Mouse (Mus musculus): ENCODE data around the gene Thap7. TPM values are rescaled to one million over a fixed set of nuclear protein-coding genes. Genes with fewer than 3 reads are reported as not detected.
"Not testable (repeated sequence)": the region's sequence is repeated elsewhere in the genome, so short reads cannot be mapped to it uniquely, and the experiment has no call there.

The Thap7 gene
- total RNA-seq, 2 experiments from 2014 or later = 15.8 to 16.0 TPM

DNA sequence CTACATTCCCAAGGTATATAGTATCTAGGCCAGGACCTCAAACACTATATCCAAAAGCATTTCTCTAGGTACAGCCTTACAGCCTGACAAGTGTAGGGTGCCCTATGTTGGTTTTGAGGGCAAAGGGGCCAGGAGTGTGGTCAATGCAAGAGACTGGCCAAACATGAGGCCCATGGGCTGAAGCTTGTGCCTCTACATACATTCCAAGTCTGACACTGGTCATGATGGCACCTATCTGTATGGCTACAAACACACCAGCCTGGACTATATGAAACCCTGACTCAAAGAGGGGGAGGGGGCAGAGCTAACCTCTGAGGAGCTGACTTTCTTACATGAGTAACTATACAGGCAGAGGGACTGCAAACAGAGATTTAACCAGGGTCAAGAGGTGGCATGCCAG lies 3.3 kb downstream of the Thap7 start:
- intact Hi-C loops (cut with DNase I) = no loop called here
- no peak for DNase-seq
- no peak for TF ChIP-seq CTCF (IDR thresholded peaks at IDR 0.05)
- Histone ChIP-seq H3K27ac (no peak overlapping the region), H3K4me3 (no peak overlapping the region)

DNA sequence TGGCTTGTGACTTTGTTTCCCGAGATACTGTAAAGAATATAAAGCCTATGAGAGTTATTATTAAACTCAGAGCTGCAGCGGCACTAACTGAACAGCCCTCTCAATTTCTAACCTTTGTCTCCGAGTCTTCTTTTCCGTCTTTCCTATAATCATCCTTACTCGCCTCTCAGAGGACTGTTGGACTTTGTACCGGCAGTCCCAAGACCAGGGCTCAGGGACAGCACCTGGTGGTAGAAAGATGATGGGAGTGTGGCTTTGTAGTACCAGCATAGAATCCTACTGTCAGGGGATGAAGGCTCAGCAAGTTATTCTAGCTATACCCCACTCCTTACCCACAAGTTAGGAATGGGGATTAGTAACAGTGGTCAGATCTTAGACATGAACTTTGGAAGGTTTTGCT lies 4.7 kb downstream of the Thap7 start:
- DNase-seq = no peak
- TF ChIP-seq CTCF (IDR thresholded peaks at IDR 0.05) = no peak
- intact Hi-C loops (cut with DNase I) = no loop called here
- Histone ChIP-seq H3K4me3 (no peak overlapping the region), H3K27ac (no peak overlapping the region)

DNA sequence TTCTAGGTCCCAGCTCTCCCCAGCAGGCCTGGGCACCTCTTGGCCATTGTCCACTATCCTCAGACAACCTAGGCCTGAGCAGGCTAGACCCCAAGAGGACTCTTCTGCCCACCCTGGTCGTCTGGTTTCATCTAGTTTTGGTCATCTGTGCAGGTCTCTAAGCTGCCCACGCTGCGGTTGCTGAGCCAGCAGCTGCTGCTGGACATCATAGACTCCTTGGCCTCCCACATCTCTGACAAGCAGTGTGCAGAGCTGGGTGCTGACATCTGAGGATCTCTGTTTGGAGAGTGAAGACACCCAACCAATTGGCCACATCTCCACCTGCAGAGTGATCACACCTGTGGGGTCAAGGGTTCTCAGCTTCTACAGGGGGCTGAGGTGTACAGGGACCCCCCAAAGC lies 5.4 kb downstream of the Thap7 start:
- intact Hi-C loops (cut with DNase I) = no loop called here
- DNase-seq = no peak
- H3K27ac ChIP-seq = no peak overlapping the region
- no peak for TF ChIP-seq CTCF (IDR thresholded peaks at IDR 0.05)
- no peak overlapping the region for H3K4me3 ChIP-seq

DNA sequence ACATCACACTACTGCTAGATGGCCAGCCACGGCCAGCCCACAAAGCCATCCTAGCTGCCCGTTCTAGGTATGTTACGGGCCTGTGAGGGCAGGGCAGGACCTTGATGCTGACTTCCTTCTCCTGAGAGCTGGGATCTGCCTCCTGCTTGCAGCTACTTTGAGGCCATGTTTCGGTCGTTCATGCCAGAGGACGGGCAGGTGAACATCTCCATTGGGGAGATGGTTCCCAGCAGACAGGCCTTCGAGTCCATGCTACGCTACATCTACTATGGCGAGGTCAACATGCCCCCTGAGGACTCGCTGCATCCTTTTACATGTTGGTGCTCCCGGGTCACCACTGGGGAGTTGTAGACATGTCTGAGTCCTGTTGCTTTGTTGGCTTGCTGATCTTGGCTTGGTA lies 6.8 kb downstream of the Thap7 start:
- intact Hi-C loops (cut with DNase I) = no loop called here
- no peak for DNase-seq
- TF ChIP-seq CTCF (IDR thresholded peaks at IDR 0.05) = no peak

DNA sequence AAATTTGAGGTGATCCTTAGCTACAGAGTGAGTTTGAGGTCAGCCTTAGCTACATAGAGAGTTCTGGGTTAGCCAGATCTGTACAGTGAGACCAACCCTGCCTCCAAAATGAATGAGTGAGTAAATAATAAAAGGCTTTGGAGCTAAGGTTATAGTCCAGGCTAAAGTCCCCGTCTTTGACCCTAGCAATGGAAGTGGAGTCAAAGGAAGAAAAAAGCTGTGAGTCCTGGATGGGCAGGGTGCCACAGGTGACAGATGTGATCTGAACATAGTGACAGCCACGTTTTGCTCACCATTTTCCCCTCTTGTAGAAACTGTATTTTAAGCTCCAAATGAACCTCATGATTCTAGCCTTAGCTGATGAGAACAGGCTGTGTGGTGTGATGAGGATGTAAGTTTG lies 12.0 kb downstream of the Thap7 start:
- intact Hi-C loops (cut with DNase I) = no loop called here
- no peak overlapping the region for H3K27ac ChIP-seq

More for the DNA sequence above, 6.8 kb downstream of the Thap7 start:
- Histone ChIP-seq H3K27ac (no peak overlapping the region), H3K4me3 (no peak overlapping the region)

DNA sequence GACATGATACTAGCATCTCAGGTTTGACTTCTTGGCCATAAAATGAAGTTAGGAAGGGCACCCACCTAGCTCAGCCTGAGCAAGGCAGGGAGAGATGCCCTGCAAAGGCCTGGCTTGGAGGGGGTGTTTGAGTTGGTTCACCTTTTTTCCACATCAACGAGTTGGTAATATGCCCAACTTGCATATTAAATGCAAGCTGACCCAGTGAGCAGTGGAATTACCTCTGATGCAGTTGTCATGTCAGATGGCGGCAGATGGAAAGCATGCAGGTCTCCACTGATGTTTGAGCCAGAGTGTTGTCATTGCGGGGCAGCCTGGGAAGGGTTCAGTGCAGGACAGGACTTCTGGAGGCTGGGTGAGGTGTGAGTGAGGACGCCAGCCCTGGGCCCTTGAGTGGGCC lies 19.5 kb downstream of the Thap7 start:
- TF ChIP-seq CTCF (IDR thresholded peaks at IDR 0.05) = no peak
- no peak for DNase-seq
- no peak overlapping the region for H3K4me3 ChIP-seq
- intact Hi-C loops (cut with DNase I) = no loop called here
- no peak overlapping the region for H3K27ac ChIP-seq

More for the DNA sequence above, 12.0 kb downstream of the Thap7 start:
- DNase-seq = no peak
- TF ChIP-seq CTCF (IDR thresholded peaks at IDR 0.05) = no peak
- H3K4me3 ChIP-seq = no peak overlapping the region

DNA sequence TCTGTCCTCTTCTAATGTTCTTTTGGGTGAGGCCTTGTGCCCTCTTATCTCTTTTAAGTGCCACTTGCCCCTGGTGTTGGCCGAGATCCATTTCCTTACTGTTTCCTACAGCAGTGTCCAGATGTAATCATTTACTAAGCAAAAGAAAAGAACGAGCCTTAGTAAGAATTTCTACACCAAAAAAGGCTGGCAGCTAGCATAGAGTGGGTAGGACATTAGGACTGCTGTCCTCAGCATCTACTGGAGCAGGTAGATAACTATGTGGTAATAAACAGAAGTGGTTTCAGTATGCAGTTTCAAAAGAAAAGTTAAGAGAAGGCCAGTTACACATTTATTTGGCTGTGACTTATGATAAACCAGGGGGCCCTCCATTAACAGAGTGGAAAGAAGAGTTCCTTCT lies 20.2 kb downstream of the Thap7 start:
- no peak for TF ChIP-seq CTCF (IDR thresholded peaks at IDR 0.05)
- H3K4me3 ChIP-seq = no peak overlapping the region
- H3K27ac ChIP-seq = no peak overlapping the region
- no peak for DNase-seq
- intact Hi-C loops (cut with DNase I) = no loop called here

DNA sequence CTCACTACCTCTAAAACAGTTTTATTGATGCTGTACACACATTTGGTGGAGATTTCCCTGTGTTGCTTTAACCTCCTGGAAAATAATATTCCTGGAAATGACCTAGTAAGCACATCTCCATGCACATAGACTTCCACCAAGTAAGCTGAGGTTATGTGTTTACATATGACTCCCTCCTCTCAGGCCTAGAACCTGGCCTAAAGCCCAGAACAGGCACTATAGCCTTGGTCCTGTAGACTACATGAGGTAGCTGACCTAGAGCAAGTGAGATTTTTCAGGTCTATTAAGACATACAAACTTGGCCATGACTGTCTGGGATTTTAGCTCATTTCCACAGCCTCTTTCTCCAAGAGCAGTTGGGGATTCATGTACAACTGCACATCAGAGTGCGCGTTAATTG lies 20.8 kb downstream of the Thap7 start:
- no peak overlapping the region for H3K27ac ChIP-seq
- no peak for TF ChIP-seq CTCF (IDR thresholded peaks at IDR 0.05)
- no peak for DNase-seq
- H3K4me3 ChIP-seq = 0 out of 2 replicates have a peak overlapping the region, but pooled peaks have one; percentile 90
- intact Hi-C loops (cut with DNase I) = no loop called here

DNA sequence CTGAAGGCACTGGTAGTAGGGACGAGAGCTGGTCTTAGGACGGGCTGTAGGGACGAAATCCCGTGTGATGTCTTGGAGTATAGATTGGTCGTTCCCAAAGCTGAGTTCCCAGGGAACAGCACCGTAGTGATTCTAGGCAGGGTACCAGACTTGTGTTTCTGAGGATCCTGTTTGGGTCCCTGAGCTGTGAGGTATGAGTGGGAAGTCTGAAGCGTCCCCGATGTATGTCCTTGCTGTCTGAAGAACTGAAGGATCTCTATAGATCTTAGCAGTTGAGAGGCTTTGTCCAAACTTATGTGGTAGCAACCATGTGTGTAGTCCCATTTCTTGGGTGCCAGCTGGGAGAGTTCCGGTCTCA lies 21.7 kb downstream of the Thap7 start:
- TF ChIP-seq CTCF (IDR thresholded peaks at IDR 0.05) = no peak
- DNase-seq = no peak
- H3K27ac ChIP-seq = peak overlapping the region; percentile 95
- H3K4me3 ChIP-seq = peak overlapping the region; percentile 90
- intact Hi-C loops (cut with DNase I) = loop anchor here (2.0 kb wide), 1 partner anchor 22 kb away; the partner anchor contains the start of gene Thap7

DNA sequence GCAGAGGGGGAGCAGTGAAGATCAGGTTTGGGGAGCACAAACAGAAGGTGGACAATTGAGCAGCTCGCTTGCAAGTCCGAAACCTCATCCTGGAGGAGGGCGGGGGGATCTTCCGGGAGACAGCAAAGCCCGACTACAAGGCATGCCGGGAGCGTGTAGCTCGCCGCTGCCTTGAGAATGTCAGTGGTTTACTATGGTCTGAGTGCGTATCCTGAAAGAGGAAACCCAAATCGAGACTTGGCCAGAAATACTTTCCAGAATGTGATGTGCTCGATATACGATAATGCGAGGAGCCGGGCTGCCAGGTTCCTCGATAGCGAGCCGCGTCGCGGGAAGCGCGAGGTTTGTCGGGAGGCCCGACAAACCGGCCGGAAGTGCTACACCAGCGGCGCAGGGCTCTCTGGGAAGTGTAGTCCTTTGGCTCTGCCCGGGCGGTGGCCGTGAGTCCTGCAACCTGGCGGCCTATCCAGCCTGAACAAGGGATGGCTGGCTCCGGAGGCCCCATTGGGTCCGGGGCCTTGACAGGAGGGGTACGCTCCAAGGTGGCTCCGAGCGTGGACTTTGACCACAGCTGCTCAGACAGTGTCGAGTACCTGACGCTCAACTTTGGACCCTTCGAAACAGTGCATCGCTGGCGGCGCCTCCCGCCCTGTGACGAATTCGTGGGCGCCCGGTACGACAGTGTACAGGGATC lies 22.2 kb downstream of the Thap7 start, which contains the start of gene Lztr1:
Lztr1 (plus strand) TSS at position 143 of the 694 bp plus-strand sequence.
- peak within 1 kb of the TSS; percentile 95 for H3K27ac ChIP-seq
- peak within 1 kb of the TSS; percentile 90 for H3K4me3 ChIP-seq
- DNase-seq = peak; percentile 93
- intact Hi-C loops (cut with DNase I) = loop anchor here (2.0 kb wide), 1 partner anchor 22 kb away; the partner anchor contains the start of gene Thap7
- TF ChIP-seq CTCF (IDR thresholded peaks at IDR 0.05) = peak; percentile 9; the same call in 1 of the 2 replicates

DNA sequence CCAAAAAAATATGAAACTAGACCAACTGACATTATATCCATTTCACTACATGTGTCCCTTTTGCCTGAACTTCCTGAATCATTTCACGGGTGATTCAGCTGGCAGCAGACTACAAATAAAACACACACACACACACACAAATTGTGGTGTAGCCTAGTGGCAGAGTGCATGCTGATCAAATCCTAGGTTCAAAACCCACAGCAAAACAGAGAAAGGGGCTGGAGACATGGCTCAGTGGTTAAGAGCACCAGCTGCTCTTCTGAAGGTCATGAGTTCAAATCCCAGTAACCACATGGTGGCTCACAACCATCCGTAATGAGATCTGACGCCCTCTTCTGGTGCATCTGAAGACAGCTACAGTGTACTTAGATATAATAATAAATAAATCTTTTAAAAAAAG lies 22.9 kb downstream of the Thap7 start:
- intact Hi-C loops (cut with DNase I) = loop anchor here (2.0 kb wide), 1 partner anchor 23 kb away; the partner anchor contains the start of gene Thap7
- peak overlapping the region; percentile 90 for H3K4me3 ChIP-seq

DNA sequence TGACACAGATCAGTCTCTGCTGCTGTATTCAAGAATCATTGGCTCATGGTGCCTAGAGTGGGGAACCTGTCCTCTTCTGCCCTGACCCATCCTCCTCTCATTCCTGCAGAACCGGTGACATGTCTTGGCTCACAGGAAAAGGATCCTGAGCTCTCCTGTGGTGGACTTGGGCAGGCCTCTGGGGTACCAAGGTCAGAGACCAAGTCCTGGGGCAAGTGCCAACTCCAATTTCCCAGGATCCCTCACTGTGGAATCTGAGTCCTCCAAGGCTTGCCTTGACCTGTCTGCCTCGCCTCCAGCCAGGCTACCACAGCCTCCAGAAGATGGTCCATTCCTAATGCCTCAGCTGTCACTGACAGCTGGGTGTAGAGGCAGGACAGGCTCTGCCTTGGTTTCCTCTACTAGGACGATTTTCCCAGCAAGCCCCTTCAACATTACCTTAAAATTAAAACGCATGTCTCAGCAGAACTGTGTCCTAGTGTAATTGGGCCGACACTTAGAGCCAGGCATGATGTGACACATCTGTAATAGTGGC lies 23.9 kb downstream of the Thap7 start:
- no peak for TF ChIP-seq CTCF (IDR thresholded peaks at IDR 0.05)
- DNase-seq = no peak
- intact Hi-C loops (cut with DNase I) = no loop called here
- no peak overlapping the region for H3K27ac ChIP-seq
- H3K4me3 ChIP-seq = no peak overlapping the region

More for the DNA sequence above, 22.9 kb downstream of the Thap7 start:
- not testable (repeated sequence) for DNase-seq
- H3K27ac ChIP-seq = peak overlapping the region; percentile 95

DNA sequence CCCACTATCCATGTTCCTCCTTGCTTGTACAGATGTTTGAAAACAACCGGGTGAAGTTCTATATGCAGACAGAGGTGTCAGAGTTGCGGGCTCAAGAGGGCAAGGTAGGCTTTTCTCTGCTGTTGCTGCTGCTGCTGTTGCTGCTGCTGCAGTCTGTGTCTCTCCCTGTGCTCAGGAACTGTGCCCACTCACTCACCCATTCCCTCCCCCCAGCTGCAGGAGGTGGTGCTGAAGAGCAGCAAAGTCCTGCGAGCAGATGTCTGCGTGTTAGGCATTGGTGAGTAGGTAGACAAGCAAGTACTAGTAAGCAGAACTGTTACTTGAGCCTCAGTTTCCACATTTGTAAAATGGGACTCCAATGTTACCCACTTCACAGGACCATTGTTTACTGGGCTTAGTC lies 28.3 kb downstream of the Thap7 start:
- no peak overlapping the region for H3K27ac ChIP-seq
- H3K4me3 ChIP-seq = no peak overlapping the region
- TF ChIP-seq CTCF (IDR thresholded peaks at IDR 0.05) = no peak

More for the DNA sequence above, 28.3 kb downstream of the Thap7 start:
- DNase-seq = no peak
- intact Hi-C loops (cut with DNase I) = no loop called here

Measured in gastrocnemius, adult 2 months (tissue).